Mouse (Mus musculus): Measurements from ENCODE around the gene Tada3. TPM values are rescaled to one million over a fixed set of nuclear protein-coding genes. Genes with fewer than 3 reads are reported as not detected.

Tada3 gene
- polyA plus RNA-seq, 1 experiment from 2014 or later, result 52.6 TPM

DNA sequence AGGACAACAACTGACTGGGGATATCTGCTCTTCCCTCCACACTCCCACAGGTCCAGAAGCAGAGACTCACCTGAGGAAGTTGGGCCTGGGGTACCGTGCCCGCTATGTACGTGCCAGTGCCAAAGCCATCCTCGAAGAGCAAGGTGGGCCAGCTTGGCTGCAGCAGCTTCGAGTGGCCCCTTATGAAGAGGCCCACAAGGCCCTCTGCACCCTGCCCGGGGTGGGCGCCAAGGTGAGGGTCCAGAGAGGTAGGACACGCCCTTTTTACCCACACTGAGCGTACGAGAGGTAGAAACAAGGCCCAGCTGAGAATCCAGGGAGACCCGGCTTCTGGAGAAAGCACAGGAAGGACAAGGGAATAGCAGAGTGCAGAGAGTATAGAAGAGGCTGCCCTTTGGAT lies 46.0 kb downstream of the Tada3 start:
- WGBS, result 87% methylated on average over 11 of the region's 11 CpGs
- Histone ChIP-seq H3K36me3 (ENCODE audit: control insufficient read depth, insufficient read depth, low read length) (peaks cover 13% of the 10 kb centered on the region), H3K4me3 (ENCODE audit: low read depth, low read length) (no peak overlapping the region), H3K4me1 (ENCODE audit: control insufficient read depth, insufficient read depth, low read length) (no peaks in the 10 kb centered on the region), H3K4me2 (ENCODE audit: low read depth, severe bottlenecking) (no peak overlapping the region), H3K9ac (ENCODE audit: low read length) (no peak overlapping the region), H3K27me3 (ENCODE audit: control insufficient read depth, insufficient read depth, low read length) (no peaks in the 10 kb centered on the region), H3K9me3 (ENCODE audit: control insufficient read depth, low read length) (no peaks in the 10 kb centered on the region), H3K27ac (replicated peaks; ENCODE audit: low read depth, low read length) (no peak overlapping the region)
- ATAC-seq (ENCODE audit: insufficient number of reproducible peaks, low FRiP score, low TSS enrichment, low read depth) (no peak), DNase-seq (ENCODE audit: low spot score) (no peak)

DNA sequence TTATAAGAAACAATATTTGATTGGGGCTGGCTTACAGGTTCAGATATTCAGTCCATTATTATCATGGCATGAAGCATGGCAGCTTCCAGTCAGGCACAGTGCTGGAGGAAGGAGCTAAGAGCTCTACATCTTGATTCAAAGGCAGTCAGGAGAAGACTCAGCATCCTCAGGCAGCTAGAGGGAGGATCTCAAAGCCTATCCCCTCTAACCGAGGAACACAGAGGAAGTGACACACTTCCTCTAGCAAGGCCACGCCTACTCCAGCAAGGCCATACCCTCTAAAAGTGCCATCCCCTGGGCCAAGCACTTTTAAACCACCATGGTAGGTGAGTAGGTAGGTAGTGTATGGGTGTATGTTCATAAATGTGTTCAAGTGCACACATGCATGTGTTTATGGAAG lies 47.1 kb downstream of the Tada3 start:
- H3K4me2 ChIP-seq (ENCODE audit: low read depth, severe bottlenecking), result no peak overlapping the region
- no peaks in the 10 kb centered on the region for H3K27me3 ChIP-seq (ENCODE audit: control insufficient read depth, insufficient read depth, low read length)
- WGBS, result 47% methylated on average over 2 of the region's 2 CpGs
- no peak overlapping the region for H3K27ac ChIP-seq (replicated peaks; ENCODE audit: low read depth, low read length)
- H3K36me3 ChIP-seq (ENCODE audit: control insufficient read depth, insufficient read depth, low read length), result peaks cover 6% of the 10 kb centered on the region; the same call in 1 of the 2 replicates
- no peaks in the 10 kb centered on the region for H3K4me1 ChIP-seq (ENCODE audit: control insufficient read depth, insufficient read depth, low read length)
- H3K9me3 ChIP-seq (ENCODE audit: control insufficient read depth, low read length), result no peaks in the 10 kb centered on the region
- no peak overlapping the region for H3K9ac ChIP-seq (ENCODE audit: low read length)
- H3K4me3 ChIP-seq (ENCODE audit: low read depth, low read length), result no peak overlapping the region
- DNase-seq (ENCODE audit: low spot score), result no peak
- no peak for ATAC-seq (ENCODE audit: insufficient number of reproducible peaks, low FRiP score, low TSS enrichment, low read depth)

DNA sequence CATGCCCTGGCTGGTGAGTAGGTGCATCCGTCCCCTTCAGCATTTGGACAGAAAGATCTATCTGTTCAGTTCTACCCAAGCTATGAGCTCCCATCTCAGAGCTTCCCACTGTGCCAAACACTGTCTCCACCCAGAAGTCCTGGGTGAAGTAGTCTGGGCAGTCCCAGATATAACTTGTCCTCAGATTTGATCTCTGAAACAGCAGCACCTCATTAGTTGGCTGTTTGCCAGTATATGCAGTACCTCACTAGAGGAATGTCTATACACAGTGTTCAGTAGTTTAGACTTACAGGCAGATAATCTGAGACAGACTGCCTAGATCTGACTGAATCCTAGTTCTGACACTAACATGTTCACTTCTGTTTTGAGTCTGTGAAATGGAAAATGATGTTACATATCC lies 48.3 kb downstream of the Tada3 start:
- H3K9me3 ChIP-seq (ENCODE audit: control insufficient read depth, low read length), result no peaks in the 10 kb centered on the region
- 89% methylated on average over 1 of the region's 1 CpGs for WGBS
- no peak overlapping the region for H3K27ac ChIP-seq (replicated peaks; ENCODE audit: low read depth, low read length)
- H3K9ac ChIP-seq (ENCODE audit: low read length), result no peak overlapping the region
- DNase-seq (ENCODE audit: low spot score), result no peak
- no peak for ATAC-seq (ENCODE audit: insufficient number of reproducible peaks, low FRiP score, low TSS enrichment, low read depth)
- H3K36me3 ChIP-seq (ENCODE audit: control insufficient read depth, insufficient read depth, low read length), result peaks cover 3% of the 10 kb centered on the region; the same call in 1 of the 2 replicates
- H3K4me2 ChIP-seq (ENCODE audit: low read depth, severe bottlenecking), result no peak overlapping the region
- no peaks in the 10 kb centered on the region for H3K27me3 ChIP-seq (ENCODE audit: control insufficient read depth, insufficient read depth, low read length)
- H3K4me1 ChIP-seq (ENCODE audit: control insufficient read depth, insufficient read depth, low read length), result no peaks in the 10 kb centered on the region
- H3K4me3 ChIP-seq (ENCODE audit: low read depth, low read length), result no peak overlapping the region

DNA sequence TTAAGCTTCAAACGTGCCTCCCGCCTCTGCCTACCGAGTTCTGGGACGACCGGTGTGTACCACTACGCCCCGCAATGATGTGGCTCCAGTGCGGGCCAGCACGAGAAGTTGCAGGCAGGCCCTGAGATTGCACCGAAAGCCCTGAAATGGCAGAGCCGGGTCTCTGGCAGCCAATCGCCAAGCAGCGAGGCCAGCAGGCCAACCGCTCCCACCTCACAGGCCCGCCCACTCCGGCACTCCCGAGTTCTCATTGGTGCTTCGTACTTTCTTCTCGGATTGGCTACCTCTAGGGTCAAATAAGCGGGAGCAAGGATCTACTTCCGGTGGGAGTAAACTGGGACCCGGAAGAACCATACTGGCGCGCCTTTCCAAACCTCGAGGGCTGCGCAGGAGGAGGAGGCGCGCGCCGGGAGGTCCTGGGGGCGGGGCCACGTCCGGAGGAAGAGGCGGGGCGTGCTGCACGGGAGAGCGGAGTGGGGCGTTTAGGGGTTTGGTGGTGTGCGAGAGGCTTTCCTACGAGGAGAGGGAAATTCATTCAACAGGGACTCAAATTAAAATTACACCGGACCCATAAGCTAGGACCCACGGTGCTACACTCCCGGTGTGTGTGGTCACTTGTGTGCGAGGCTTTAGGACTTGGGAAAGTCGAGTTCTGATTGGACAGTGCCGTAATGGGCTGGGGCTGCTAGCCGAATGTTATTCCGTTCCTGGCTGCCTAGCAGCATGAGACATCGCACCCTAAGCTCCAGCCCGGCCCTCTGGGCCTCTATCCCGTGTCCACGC lies 51.0 kb downstream of the Tada3 start, which contains the start of gene Ogg1:
TSS of gene Ogg1 (plus strand) at position 440 of the 783 bp plus-strand sequence.
- Histone ChIP-seq H3K27ac (replicated peaks; ENCODE audit: low read depth, low read length) (peak within 1 kb of the TSS; percentile 86), H3K4me1 (ENCODE audit: control insufficient read depth, insufficient read depth, low read length) (no peaks in the 10 kb centered on the region), H3K4me2 (ENCODE audit: low read depth, severe bottlenecking) (peak within 1 kb of the TSS; percentile 88), H3K9ac (ENCODE audit: low read length) (peak within 1 kb of the TSS; percentile 77), H3K27me3 (ENCODE audit: control insufficient read depth, insufficient read depth, low read length) (no peaks in the 10 kb centered on the region), H3K36me3 (ENCODE audit: control insufficient read depth, insufficient read depth, low read length) (peaks cover 21% of the 10 kb centered on the region), H3K9me3 (ENCODE audit: control insufficient read depth, low read length) (no peaks in the 10 kb centered on the region), H3K4me3 (ENCODE audit: low read depth, low read length) (peak within 1 kb of the TSS; percentile 58)
- DNase-seq (ENCODE audit: low spot score), result peak; percentile 98
- under 1% methylated on average over 52 of the region's 52 CpGs for WGBS
- peak; percentile 99 for ATAC-seq (ENCODE audit: insufficient number of reproducible peaks, low FRiP score, low TSS enrichment, low read depth)

Small RNA genes lying within 50 kb of the gene (microRNA-seq; reads per million reads assigned to microRNA genes)
- gene Gm24387, result not detected

Other genes with a start within 250 kb of the Tada3 start
- gene Lhfpl4, start 182.5 kb downstream of the Tada3 start, polyA plus RNA-seq (2014; fragmentation: Nextera tagmentation; extraction: Ambion mirVana), result 0.58 and 0.65 TPM in 2 replicates
- 41.8 and 47.2 TPM in 2 replicates for gene Mtmr14, start 140.0 kb downstream of the Tada3 start, polyA plus RNA-seq (2014; fragmentation: Nextera tagmentation; extraction: Ambion mirVana)
- 0.11 TPM in 1 of 2 replicates, not detected in the other for gene Cpne9, start 95.6 kb downstream of the Tada3 start, polyA plus RNA-seq (2014; fragmentation: Nextera tagmentation; extraction: Ambion mirVana)
- 26.4 and 29.2 TPM in 2 replicates for gene Brpf1, start 70.7 kb downstream of the Tada3 start, polyA plus RNA-seq (2014; fragmentation: Nextera tagmentation; extraction: Ambion mirVana)
- 15.1 and 16.2 TPM in 2 replicates for gene Ogg1, start 50.9 kb downstream of the Tada3 start, polyA plus RNA-seq (2014; fragmentation: Nextera tagmentation; extraction: Ambion mirVana)
- gene Camk1, start 33.9 kb downstream of the Tada3 start, polyA plus RNA-seq (2014; fragmentation: Nextera tagmentation; extraction: Ambion mirVana), result 62.2 and 62.6 TPM in 2 replicates
- 186 and 197 TPM in 2 replicates for gene Arpc4, start 232 bp upstream of the Tada3 start, polyA plus RNA-seq (2014; fragmentation: Nextera tagmentation; extraction: Ambion mirVana)
- 2.1 and 3.0 TPM in 2 replicates for gene Ttll3, start 11.4 kb upstream of the Tada3 start, polyA plus RNA-seq (2014; fragmentation: Nextera tagmentation; extraction: Ambion mirVana)
- 34.9 and 39.0 TPM in 2 replicates for gene Rpusd3, start 41.5 kb upstream of the Tada3 start, polyA plus RNA-seq (2014; fragmentation: Nextera tagmentation; extraction: Ambion mirVana)
- gene Cidec, start 57.9 kb upstream of the Tada3 start, polyA plus RNA-seq (2014; fragmentation: Nextera tagmentation; extraction: Ambion mirVana), result not detected in 2 replicates
- gene Jagn1, start 64.7 kb upstream of the Tada3 start, polyA plus RNA-seq (2014; fragmentation: Nextera tagmentation; extraction: Ambion mirVana), result 71.0 and 76.1 TPM in 2 replicates
- 1.2 and 1.5 TPM in 2 replicates for gene Il17re, start 80.6 kb upstream of the Tada3 start, polyA plus RNA-seq (2014; fragmentation: Nextera tagmentation; extraction: Ambion mirVana)
- gene Il17rc, start 93.5 kb upstream of the Tada3 start, polyA plus RNA-seq (2014; fragmentation: Nextera tagmentation; extraction: Ambion mirVana), result 2.4 and 3.2 TPM in 2 replicates
- 11.2 and 11.8 TPM in 2 replicates for gene Creld1, start 105.4 kb upstream of the Tada3 start, polyA plus RNA-seq (2014; fragmentation: Nextera tagmentation; extraction: Ambion mirVana)
- gene Prrt3, start 124.0 kb upstream of the Tada3 start, polyA plus RNA-seq (2014; fragmentation: Nextera tagmentation; extraction: Ambion mirVana), result 0.31 and 0.33 TPM in 2 replicates
- gene Emc3, start 153.8 kb upstream of the Tada3 start, polyA plus RNA-seq (2014; fragmentation: Nextera tagmentation; extraction: Ambion mirVana), result 74.5 and 74.8 TPM in 2 replicates
- gene Fancd2, start 153.8 kb upstream of the Tada3 start, polyA plus RNA-seq (2014; fragmentation: Nextera tagmentation; extraction: Ambion mirVana), result 17.0 and 22.2 TPM in 2 replicates
- gene Fancd2os, start 222.8 kb upstream of the Tada3 start, polyA plus RNA-seq (2014; fragmentation: Nextera tagmentation; extraction: Ambion mirVana), result 0.19 and 0.40 TPM in 2 replicates
- 220 and 221 TPM in 2 replicates for gene Brk1, start 226.9 kb upstream of the Tada3 start, polyA plus RNA-seq (2014; fragmentation: Nextera tagmentation; extraction: Ambion mirVana)
- gene Vhl, start 246.1 kb upstream of the Tada3 start, polyA plus RNA-seq (2014; fragmentation: Nextera tagmentation; extraction: Ambion mirVana), result 60.3 and 60.5 TPM in 2 replicates